Mouse (Mus musculus): ENCODE results near the gene Mcts2.
A peak's percentile ranks its signal among the peaks of the same experiment; 100 is the strongest.
"Not testable (repeated sequence)": the region's sequence is repeated elsewhere in the genome, so short reads cannot be mapped to it uniquely, and the experiment has no call there.

Mcts2 gene

GRCm38 (mm10) chr2:152686806-152687267 lies at the start of gene Mcts2:
Gene Mcts2, plus strand, starts transcription at chr2:152687035.
- DNase-seq (ENCODE audit: low read depth, low spot score), result peak; percentile 93

- no peak for DNase-seq (ENCODE audit: low read depth, low spot score)
These were observed 49.5 kb upstream of the Mcts2 start for GRCm38 (mm10) chr2:152637381-152637780.

GRCm38 (mm10) chr2:152638865-152639264 lies 48.0 kb upstream of the Mcts2 start:
- DNase-seq (ENCODE audit: low read depth, low spot score), result no peak

GRCm38 (mm10) chr2:152639406-152640113 lies 47.3 kb upstream of the Mcts2 start:
- no peak for DNase-seq (ENCODE audit: low read depth, low spot score)

- DNase-seq (ENCODE audit: low read depth, low spot score), result no peak
These were observed 33.8 kb upstream of the Mcts2 start for GRCm38 (mm10) chr2:152652901-152653620.

DNA sequence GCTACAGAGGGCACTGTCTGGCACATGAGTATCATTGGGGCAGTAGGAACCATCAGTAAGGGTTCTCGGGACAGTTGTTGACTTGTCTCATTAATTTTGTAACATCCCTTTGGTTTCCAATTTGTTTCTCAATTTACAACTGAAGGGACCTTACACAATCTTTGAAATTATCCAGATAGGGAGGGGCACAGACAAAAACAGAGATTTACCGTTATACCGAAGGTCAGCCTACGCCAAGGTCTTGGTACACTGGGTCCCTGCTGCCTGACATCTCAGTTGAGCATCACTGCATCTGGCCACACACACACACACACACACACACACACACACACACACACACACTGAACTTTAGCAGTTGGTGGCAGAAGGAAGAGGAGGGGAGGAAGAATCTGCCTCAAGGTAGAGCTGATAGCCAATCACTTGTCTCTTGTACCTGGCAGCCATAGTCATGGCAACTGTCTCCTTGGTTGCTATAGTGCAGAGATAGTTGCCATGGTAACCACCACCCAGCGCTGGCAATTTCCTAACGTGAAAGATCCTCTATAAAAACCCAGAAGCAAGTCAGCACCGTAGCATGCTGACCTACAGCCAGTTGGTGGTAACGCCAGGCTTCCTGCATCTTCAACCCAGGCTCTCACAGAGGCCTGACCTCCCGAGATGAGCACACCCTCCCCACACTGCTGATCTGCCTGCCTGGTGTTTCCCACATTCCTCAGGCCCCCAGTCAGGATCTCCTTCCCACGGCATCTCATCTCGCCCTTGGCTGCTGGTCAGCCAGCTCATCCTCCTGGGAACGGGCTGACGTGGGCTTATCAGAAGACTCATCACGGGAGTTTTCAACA lies 32.7 kb upstream of the Mcts2 start:
- no peak for DNase-seq (ENCODE audit: low read depth, low spot score)

DNA sequence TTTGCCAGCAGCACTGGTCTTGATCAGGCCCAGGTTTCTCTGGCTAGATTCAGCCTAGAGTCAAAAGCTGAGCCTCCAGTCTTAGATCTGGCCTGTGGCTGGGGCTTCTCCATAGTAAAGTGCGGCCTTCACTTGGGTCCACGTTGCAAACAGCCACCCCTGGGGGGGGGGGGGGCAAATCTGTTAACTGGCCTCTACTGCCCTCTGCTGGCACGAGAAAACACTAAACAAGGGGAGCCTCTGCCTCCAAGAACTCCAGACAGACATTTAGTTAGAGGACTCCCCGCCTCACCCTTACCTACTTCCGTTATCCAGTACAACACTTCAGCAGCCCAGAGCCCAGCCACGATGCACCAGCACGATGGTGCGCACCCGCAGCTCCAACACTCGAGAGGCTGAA lies 29.4 kb upstream of the Mcts2 start:
- peak; percentile 24 for DNase-seq (ENCODE audit: low read depth, low spot score)

DNA sequence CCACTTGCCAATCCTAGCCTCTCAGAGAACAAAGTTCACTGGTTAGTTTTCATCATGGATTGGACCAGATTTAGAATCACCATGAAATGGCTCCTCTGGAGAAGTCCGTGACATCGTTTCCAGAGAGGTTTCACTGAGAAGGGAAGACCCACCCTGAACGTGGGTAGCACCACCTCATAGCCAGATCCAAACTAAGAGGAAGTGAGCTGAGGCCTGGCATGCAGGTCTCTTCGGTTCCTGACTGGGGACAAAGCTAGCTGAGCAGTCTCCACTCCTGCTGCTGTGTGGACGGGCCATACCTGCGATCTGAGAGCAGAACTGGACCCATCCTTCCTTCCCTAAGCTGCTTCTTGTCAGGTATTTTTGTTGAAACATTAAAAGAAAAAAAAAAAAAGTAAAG lies 25.7 kb upstream of the Mcts2 start:
- DNase-seq (ENCODE audit: low read depth, low spot score), result no peak

DNA sequence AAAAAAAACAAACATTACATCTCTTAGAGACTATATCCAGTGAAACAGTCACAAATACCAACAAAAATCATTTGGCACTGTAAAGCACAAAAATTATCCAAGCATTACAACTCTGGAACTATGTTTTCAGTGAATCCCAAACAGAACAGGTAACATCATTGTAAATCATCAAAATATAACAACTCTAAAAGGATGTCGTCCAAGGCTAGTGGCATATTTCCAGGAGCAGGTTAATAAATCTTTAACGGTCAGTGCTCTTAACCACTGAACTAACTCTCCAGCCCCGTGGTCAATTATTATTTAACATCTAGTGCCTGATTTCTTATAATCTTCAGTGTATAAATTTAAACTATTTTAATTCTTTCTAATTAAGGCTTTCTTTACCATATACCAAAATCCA lies 20.6 kb upstream of the Mcts2 start:
- DNase-seq (ENCODE audit: low read depth, low spot score), result not testable (repeated sequence)

DNA sequence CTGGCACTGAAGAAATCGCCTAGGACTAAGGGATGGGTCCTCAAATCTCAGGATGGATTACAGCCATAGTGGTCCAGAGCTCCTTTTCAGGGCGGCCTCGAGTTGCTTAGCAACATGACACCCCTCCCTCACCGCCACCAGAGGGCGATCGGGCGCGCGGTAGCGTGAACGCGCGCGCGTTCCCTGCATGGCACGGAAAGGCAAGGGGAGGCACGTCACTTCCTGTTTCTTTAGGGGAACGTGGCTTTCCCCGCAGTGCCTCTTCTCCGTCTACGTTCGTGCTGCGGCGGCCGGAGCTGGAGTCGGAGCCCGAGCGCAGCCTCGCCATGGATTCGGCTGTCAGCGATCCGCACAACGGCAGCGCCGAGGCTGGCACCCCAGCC lies 17.6 kb upstream of the Mcts2 start, which contains the start of gene H13:
Gene H13 (plus strand): TSS at position 206 of the 383 bp plus-strand sequence.
- DNase-seq (ENCODE audit: low read depth, low spot score), result peak; percentile 92

DNA sequence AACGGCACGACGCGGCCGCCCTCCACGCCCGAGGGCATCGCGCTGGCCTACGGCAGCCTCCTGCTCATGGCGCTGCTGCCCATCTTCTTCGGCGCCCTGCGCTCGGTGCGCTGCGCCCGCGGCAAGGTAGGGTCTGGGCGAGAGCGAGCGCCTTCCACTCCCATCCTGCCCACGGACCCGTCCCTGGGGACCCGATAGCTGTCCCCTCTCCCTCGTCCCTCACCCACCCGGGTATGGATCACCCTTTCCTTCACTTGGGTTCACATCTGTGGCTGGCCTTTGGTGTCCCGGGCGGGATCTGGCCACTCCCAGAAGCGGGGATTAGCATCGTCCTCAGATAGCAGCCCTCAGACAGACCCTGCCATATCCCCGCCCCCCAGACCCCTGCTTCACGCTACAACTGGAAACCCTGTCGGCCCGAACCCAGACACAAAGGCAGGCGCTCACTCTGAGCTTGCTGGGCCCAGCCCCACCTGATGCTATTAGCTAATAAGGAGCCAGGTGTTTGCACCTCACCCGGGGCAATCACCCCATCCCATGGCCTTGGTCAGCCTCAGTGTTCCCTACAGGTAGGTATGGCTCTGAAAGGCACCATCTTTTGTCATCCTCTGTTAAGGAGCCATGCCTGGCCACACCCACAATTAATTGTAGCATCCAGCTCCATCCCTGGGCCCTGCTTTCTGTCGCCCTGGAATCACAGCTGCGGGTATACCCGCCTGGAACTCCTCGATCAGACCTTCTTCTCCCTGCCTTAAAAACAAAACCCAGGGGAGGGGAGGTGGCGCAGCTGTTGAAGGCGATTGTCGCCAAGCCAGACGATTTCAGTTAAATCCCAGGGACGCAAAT lies 17.0 kb upstream of the Mcts2 start:
- DNase-seq (ENCODE audit: low read depth, low spot score), result no peak

DNA sequence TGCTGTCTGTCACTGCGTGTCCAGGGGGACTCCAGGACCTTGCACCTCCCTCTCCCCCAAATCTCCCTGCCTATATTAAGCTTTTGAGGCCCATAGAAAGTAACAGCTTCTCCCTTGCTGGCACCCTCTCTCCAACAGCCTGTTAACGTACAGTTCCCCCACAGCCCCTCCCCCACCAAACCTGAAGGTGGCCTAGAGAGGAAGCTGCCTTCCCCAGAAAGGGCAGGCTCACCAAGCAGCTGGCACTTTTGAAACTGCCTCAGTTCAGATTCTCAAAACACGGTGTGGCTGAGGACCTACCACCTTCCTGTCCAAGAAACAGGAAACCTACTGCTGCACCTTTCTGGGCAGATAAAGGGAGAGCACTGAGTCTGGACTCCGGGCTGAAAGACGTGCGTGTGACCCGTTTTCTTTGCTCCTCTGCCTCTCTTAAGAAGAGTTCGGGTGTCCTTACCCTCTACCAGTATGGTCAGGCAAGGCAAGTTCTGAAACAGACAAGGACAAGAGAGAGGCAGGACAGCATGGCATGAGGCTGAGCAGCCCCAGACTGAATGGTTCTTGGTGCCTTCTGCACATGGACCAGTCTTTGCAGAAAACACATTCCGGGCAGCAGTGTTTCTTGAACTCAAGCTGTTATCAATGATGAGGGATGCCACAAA lies 15.7 kb upstream of the Mcts2 start:
- DNase-seq (ENCODE audit: low read depth, low spot score), result no peak

- DNase-seq (ENCODE audit: low read depth, low spot score), result no peak
These were observed 15.2 kb upstream of the Mcts2 start for GRCm38 (mm10) chr2:152671642-152671999.

GRCm38 (mm10) chr2:152672166-152672565 lies 14.7 kb upstream of the Mcts2 start:
- no peak for DNase-seq (ENCODE audit: low read depth, low spot score)

DNA sequence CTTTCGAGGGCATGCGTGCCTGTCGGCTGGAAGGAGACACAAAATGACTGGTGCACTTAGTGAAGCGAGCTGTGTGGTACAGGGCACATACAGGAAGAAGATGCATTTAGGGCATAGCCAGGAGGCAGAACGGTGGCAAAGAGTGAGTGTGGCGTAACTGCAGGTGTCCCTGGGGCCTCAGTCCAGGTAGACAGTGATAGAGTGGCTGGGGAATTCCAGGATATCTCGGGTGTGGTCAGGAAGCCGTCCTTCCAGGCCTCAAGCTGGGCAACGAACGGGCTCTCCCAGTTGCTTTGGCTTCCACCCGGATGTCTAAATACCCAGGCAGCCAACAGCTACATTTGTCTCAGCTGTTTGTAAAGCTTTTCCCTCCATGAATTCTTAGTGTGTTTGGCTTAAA lies 12.7 kb upstream of the Mcts2 start:
- DNase-seq (ENCODE audit: low read depth, low spot score), result no peak

DNA sequence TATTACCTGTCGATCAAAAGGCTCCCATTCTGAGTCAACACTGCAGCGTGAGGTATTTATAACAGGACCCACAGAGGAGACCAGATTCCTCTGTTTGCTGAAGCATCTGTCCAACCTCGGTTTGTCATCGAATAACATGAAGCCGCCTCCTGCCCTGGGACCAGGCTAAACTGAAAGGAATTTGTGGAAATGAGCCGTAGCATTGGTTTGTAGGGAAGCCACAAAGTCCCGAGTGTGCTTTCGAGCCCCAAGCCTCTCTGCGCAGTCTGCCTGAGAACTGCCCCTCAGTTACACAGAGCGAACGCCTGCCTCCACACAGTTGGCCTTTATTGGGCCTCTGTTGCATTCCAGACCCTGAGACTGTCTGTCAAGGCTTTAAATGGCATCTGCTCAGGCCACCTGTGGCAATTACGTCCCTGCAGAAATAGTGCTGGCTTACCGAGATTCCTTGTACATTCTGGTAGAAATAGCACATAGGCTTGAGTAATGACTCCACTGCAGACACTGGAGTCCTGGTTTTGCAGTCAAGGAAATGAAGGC lies 11.5 kb upstream of the Mcts2 start:
- no peak for DNase-seq (ENCODE audit: low read depth, low spot score)

GRCm38 (mm10) chr2:152678302-152678701 lies 8.5 kb upstream of the Mcts2 start:
- no peak for DNase-seq (ENCODE audit: low read depth, low spot score)

GRCm38 (mm10) chr2:152678925-152679324 lies 7.9 kb upstream of the Mcts2 start:
- DNase-seq (ENCODE audit: low read depth, low spot score), result no peak

- DNase-seq (ENCODE audit: low read depth, low spot score), result no peak
These were observed 7.0 kb upstream of the Mcts2 start for GRCm38 (mm10) chr2:152679701-152680355.

- no peak for DNase-seq (ENCODE audit: low read depth, low spot score)
These were observed 3.7 kb upstream of the Mcts2 start for GRCm38 (mm10) chr2:152683086-152683485.
